Mouse (Mus musculus) right cerebral cortex, postnatal 25 days (tissue): ENCODE results near the gene Chil1.

Source experiments
- DNase-seq: peaks from one replicate; pipeline ENCODE4 v3.0.0; 2022

Gene Chil1

DNA sequence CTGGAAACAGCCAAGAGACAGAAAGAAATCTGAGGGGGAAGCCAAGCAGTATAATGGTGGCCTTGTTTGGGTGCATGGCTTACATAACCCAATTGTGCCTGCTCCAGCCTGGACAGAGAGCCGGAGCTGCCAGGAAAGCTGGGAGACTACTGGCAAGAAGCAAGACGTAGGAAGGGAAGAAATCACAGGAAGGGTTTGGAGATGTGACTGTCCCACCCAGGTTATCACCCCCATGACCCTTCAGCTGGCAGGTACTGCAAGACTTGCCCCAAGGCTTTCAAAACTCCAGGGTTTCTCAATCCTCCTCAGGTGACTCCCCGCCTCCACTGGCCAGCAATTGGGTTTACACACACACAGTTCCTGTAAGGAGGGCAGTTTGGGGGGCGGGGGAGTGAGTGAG, at the start of gene Chil1:
Gene Chil1, plus strand, starts transcription at position 152 of the 400 bp plus-strand sequence.
- no peak for DNase-seq

DNA sequence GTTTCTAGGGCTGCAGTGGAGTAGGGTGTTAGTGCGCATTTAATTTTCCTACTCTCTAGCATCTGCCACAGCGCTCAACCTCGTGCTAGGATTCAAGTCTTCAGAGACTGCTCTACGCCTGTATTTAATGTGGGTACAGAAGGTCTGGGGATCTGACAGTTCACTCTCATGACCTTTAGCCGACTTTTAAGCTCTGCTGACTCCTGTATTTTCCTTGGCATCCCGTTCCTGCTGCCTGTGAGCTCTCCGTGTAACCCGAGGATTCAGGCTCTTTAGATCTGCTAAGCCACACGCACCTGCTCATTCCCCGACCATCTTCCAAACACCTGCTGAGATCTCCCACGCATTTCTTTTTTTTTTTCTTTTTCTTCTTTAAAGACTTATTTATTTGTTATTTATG, 48.7 kb upstream of the Chil1 start:
- no peak for DNase-seq

DNA sequence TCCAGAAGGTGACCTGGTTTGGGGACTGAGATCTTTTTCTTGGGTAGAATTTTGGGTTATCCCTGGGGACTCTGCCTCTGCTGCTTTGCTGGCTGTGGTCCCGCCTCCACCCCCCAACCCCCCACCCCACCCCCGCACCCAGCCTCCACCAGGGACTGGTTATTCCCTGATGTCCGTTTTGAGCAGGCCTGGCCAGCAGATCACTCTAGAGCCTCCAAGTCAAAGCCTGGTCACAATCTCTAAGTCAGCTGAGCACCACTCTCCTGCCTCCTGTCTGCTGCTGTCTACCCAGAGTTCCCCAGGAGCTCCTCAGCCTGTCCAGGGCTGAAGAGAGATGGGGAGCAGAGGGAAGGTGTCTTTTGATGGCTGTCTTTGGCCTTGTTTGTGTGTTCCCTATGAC, 45.6 kb upstream of the Chil1 start:
- no peak for DNase-seq

DNA sequence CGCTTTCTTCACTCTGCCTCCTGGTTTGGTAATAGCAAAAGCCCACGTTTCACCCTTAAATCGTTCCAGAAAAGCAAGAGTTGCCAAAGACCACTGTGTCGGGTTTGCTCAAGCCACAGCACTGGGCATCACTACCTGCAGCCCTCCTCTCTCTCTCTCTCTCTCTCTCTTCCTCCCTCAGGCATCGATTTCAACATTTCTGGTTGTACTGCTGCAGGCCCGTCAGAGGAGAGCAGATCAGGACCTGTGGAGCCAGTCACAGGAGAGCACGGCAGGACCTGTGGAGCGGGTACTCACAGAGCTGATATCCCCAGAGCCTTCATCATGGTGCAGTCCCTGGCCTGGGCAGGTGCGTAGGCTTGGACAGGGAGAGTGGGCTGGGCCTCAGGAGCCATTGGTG, 43.6 kb upstream of the Chil1 start:
- DNase-seq: no peak

DNA sequence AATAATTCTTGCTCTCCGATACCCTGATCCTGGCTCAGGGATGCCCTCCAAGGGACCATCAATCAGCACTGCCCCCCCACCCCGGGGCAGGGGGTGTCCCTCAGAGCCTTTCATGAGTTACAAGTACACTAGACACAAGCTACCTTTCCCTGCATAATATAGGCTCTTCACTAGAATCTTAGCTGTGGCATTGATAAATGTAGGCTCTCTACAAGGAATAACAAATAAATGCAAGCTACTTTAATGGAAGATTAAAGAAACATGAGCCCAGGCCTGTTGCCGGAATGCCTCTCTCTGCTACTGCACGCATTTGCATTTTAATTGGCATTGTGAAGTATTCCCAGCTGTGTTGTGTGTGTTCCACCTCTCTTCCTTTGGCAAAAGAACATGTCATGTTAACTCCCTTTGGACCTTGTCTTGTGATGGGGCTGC, 39.6 kb upstream of the Chil1 start:
- no peak for DNase-seq

DNA sequence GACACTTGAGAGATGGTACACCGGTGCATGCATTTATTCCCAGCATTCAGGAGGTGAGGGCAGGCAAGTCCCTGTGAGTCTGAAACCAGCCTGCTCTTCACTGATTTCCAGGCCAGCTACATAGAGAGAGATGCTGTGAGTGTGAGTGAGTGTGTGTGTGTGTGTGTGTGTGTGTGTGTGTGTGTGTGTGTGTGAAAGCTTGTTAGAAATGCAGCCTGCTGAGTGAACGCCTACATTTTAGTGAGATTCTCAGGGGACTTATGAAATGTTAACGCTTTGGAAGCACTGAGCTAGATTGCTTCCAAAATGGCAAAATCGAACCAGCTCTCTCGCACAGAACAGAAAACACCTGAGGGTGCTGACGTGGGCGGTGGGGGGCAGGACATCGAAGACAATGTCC, 35.9 kb upstream of the Chil1 start:
- DNase-seq: peak; percentile 36

DNA sequence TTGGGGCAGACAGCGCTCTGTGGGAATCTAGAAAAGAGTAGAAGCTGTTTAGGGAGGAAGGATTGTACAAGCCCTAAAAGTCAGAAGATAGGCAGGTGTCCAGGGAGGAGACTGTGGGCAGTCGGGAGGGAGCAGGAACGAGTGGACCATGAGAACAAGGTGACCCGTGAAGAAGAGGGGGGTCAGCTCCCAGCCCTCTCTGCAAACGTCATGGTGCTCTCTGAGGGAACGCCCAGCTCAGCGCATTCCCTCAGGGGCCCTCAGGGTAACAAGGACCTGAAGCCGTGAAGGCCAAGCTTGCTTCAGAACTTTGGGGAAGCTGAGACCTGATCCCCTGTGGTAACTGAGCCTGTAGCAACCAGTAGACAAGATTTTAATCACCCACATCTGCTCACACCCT, 31.9 kb upstream of the Chil1 start:
- no peak for DNase-seq

DNA sequence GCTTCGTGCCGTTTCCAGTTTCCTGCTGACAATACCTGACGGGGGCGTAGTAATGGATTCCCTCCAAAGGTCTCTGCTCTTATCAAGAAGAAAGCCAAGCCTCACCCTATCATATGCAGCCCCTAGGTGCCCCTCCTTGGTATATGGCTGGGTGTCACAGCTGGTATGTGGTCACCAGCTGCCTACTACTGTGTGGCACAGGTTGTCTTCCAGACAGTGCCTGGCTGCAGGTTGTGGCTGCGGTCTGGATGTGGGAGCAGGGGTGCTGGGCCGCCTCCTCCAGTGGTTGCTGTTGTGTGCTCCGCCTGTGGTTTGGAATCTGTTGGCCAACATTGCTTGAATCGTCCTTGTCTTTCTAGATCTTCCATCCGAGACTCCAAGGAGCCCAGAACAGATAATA, 31.2 kb upstream of the Chil1 start:
- no peak for DNase-seq

DNA sequence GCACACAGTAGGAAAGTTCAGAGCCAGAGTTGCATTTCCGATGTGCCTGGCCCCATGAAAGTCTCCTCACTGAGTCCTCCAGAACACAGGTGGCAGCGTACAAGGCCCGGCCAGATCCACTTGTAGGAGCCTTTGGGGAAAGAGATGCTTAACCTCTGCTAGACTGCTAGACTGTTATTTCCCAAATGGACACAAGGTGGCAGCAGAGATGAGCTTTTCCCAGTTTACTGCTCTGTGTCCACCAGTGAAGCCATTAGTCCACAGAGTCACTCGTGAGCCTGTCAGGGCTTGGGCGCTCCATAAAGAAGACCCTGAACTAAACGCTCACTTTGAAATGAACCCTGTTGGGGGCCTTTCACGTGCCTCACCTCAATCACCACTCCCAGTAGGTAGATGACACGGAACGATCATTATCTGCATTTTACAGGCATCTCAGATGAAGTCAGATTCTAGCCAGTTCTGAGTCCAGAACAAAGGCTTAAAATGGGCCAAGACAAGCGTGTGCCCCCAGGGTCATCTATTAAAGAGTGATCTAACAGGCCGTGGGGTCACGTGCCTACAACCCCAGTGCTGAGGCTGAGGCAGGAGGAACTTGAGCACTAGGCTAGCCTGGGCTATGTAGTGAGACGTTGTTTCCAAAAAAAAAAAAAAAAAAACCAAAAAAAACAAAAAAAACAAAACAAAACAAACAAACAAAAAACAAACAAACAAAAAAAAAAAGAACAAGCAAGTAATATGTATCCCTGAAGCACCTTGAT, 30.1 kb upstream of the Chil1 start:
- DNase-seq: peak; percentile 63

DNA sequence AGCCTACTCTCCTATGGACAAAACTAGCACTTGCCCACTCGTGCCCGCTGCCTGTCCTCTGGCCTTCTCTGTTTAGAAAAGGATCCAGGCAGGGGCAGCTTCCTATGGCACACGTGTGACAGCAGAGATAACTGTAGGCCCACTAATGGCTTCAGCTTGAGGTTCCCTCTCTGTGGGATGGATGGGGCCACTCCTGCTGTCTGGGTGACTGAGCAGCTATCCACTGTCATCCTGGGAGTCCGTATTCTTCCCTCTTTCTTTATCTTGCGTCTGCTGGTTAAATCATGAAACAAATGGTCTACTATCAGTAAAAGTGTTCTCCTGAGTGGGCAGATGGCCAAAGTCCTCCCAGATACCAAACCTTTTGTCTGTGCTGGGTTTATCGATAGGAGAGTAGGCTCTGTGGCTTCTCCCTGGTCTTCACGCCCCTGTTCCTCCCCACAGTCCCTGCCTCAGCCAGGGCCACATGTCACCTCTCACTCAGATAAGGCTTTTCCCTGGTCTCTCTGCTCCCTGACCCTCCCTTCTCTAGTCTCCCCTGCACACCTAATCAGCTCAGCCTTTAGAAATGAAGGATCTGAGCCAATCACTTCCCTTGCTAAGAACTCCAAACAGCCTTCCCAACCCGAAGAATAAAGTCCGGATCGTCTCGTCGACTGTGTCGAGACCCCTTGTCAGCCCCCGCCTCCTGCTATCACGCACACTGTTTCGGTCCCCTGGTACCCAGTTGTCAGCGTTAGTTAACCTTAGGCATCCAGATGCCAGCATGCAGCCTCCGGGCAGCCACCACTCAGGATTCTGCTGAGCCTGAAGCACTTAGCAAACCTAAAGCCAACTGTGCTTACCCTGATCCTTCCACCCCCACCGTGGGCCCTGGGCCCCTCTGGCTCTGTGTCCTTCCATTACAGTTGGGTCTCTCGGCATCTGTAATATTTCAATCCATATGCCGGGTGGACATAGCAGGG, 29.1 kb upstream of the Chil1 start:
- DNase-seq: no peak

DNA sequence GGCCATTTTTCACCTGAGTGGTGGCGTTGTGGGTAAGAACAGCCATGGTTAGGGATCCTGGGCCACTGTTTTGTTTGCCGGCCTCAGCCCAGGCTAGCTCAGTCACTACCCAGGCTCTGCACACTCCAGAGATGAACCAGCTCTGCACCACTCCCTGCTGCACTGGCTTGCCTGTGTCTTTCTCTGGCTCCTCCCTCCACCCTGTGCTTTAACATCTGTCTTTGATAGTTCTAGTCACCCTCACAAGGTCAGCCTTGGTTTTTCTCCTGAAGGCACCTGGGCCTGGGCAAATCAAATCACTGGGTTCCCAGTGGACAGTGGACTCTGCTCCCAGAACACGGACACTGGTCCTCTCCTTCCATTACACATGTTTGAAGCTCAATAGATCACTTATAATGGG, 27.9 kb upstream of the Chil1 start:
- no peak for DNase-seq

DNA sequence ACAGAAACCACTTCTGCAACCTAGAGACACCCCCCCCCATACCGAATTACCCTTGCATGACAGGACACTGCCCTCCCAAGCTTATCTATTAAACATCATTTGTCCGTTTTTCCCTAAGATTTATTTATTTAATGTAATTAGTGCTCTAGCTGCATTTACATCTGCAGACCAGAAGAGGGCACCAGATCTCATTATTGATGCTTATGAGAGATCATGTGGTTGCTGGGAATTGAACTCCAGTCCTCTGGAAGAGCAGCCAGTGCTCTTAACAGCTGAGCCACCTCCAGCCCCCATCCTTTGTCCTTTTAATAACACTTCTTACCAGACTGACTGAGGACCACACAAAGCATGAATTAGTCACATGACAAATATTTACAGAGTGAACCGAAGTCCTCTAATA, 27.3 kb upstream of the Chil1 start:
- no peak for DNase-seq

DNA sequence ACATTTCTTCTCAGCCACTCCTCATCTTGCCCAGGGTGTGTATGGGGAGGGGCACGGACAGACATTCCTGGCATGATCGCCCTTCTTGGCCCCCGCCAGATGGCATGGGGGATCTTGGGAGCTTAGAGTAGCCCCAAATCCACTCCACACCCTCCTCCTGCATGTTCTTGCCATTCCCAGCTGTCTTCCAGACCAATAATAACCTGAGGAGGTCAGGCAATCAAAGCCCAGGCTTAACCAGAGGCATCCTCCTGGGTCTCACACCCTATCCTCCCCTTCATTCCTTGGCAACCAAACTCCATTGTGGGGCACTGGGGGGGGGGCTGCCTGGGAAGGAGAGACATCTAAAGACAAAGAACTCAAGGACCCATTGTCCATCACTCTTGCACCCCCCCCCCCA, 21.6 kb upstream of the Chil1 start:
- no peak for DNase-seq

DNA sequence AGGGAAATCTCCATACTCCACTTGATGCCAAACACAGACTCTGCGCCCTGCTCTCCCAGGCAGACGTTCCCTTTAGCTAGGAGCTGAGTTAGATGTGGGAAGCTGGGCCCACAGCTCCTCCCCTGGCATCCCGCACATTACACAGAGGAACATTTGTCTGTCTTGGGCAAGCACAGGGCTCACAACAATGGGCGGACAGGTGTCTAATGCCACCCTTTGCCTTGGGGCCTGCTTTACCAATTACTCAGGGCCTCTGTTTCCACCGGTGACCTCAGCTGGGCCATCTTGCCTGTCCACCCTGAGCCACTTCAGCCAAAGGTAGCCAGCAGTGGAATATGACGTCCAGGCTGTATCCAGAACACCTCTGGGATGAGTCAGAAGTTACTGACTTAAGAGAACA, 20.6 kb upstream of the Chil1 start:
- DNase-seq: no peak

DNA sequence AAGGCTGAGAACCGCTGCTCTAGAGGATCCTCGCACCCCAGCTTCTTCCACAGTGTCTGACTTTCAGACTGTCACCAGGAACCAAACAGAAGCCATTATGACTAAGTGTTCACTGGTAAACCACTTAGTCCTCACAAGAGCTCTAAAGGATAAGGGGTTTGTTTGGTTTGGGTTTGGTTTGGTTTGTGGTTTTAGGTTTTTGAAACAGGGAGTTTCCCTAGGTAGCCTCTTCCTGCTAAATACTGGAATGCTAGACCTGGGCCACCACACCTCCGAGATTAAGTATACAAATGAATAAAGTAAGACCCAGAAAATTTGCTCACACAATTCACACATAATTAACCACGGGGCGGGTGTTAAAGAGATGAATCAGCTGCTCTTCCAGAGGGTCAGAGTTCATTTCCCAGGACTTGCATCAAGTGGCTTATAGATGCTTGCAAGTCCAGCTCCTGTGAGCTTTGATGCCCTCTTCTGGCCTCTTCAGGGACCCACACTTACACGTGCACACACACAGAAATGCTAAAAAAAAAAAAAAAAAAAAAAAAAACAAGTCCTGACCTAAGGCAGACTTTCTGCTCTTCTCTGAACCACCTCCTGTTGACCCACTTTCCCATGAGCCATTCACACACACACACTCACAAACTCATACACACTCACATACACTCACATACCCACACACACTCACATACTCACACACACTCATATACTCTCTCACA, 19.3 kb upstream of the Chil1 start:
- DNase-seq: no peak

DNA sequence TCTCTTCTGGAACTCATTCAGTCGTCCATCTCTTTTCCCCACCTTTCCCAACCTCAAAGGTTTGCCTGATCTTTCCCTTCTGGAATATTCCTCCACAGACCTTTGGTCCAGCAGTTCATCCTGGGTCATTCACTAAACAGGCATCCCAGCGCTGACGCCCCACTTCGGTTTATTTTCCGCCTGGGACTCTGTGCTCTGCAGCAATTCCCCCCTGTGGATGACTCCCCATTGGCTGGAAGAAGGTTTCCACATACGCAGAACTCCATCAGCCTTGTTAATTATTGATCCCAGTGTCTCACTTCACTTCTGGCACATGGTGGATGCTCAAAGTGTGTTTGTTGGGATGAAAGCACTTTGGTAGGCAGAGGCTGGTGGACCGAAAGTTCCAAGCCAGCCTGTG, 18.5 kb upstream of the Chil1 start:
- DNase-seq: no peak

DNA sequence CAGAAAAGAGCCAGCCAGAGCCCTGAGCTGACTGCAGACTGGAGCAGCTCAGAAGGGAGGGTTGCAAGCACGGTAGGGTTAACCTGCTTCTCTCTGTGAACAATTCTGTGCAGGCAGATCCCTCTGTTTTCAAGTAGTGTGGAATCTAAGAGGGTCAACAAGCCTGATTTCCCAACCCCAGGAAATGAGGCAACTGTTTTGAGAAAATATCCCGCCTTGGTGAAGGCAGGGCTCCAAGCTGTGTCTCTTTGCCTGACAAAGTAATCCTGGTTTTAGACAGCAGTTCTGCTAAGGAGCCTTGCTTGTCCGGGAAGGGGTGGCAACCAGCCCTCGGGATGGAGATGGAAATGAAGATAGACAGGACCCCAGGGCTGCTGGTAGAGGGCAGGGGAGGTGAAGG, 17.5 kb upstream of the Chil1 start:
- DNase-seq: no peak

DNA sequence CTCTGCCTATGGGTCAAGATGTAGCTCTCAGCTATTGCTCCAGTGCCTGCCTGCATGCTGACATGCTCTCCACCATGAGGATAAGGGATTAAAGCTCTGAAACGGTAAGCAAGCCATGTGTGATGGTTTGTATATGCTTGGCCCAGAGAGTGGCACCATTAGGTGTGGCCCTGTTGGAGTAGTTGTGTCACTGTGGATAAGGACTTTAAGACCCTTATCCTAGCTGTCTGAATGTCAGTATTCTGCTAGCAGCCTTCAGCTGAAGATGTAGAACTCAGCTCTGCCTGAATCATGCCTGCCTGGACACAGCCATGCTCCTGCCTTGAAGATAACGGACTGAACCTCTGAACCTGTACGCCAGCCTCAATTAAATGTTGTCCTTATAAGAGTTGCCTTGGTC, 15.4 kb upstream of the Chil1 start:
- DNase-seq: no peak

DNA sequence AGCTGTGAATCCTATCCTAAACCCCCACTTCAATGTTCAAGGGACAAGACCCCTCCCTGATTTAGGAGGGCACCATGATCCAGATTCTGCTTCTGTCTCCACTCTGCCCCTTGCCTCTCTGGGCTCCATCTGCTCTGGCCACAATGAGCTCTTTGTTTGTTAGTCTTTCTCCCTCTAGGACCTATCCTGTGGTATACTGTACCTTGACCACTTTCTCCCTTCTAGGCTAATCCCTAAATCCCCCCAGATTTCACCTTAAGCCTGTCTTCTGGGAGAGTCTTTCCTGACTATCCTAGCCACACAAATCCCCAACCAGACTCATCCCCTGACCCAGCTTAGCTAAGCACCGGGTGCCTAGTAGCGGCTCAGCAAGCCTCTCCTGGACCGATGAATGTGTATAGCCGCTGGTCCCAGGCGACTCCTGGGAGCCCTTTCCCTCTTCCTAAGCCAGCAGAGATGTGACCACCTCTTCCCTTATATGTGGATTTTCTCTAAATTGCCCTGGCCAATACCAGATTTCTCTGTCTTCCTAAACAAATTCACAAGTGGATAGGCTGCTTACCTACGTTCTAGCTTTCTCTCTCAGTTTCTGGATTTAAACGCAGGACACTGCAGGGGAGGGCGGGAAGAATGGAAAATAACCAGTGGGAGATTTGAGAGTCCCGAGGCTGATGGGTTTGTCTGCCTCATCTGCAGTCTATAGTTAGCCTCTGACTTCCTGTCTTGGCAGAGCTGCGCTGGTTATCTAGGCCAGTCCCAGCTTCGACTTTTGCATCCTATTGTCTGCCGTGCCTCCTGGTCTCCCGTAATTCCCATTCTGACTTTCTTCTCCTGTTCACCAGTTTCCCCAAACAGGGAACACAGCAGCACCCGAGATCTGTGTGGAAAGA, 14.3 kb upstream of the Chil1 start:
- DNase-seq: no peak

DNA sequence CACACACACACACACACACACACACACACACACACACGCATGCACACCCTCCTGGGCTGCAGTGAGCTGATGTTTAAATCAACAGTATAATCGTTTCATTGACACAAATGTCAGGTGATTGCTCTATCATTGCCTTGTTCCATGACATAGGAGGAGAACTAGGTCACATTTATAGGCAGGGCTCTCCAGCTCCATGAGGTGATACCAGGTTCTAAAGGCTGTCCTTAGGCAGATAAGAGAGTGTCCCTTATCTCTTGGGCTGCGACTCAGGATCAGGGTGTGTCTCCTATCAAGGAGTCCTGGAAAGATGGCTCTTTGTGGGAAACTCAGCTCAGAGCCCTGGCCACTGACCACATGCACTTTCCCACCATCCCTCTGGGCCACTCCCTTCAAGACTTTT, 13.4 kb upstream of the Chil1 start:
- no peak for DNase-seq

DNA sequence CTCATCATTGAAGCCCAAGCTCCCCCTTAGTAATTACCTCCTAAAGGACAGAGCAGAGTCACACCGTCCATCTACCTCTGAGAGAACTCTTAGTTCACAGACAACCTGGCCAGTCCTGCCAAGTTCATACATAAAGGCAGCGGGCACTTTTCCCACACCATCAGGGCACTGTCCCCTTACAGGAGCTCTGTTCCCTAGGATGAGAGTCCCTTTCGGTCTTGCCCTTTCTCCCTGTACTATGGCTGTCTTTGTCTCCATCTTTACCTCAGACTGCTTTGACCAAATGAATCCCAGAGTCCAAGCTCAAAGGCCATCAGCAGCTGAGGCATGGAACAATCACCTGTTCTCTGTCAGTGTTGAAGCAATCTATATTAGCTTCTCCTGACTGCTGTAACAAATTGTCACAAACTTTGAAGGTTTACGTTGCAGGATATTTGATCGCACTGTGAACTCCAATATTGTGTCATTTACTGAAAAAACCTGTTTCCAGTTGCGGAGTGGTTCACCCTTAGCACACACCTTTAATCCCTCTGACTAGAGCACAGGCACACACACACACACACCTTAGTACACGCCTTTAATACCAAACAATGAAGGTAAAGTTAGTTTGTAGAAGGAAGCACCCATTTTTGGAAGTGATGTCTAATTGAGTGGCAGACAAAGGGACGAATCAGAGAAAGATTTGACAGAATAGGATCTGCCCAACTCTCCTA, 12.8 kb upstream of the Chil1 start:
- no peak for DNase-seq

DNA sequence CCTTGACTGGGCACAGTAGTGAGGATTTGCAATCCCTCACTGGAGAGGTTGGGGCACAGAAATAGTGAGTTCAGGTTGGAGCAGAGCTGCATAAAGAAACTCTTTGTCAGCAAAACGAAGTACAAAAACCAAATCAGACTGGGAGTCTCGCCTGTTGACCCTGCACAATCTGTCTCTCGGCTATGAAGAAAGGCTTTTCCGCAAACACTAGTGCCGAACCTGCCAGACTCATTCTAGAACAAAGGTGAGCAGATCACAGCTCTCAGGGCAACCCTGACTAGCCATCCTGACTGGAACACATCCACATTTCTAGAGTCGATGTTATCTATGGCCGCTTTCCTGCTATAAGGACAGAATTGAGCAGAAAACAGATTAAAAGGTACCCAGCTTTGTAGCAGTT, 8.9 kb upstream of the Chil1 start:
- DNase-seq: no peak
